Mouse (Mus musculus) spleen, adult 2 months (tissue): ENCODE results near the gene Usp36. TPM values are rescaled to one million over a fixed set of nuclear protein-coding genes. Genes with fewer than 3 reads are reported as not detected.

Source experiments
- DNase-seq, 2 experiments: peaks; one replicate each; pipeline versions ENCODE4 v3.0.0 to v3.0.0-alpha.2; 2012 to 2021; ENCODE audit warnings: low spot score in 2 of 2, low read depth in 1 of 2
- H3K27ac ChIP-seq: fragments of 200-500 bp; 2 replicates; pipeline ENCODE4 v1.5.1; 2012; ENCODE audit warnings: low read length, inconsistent platforms; ENCODE audit not compliant: insufficient read depth
- H3K27me3 ChIP-seq: fragments of 200-500 bp; 2 replicates; pipeline ENCODE4 v1.6.1; 2012; ENCODE audit warnings: mild to moderate bottlenecking, moderate library complexity, low read length, inconsistent platforms; ENCODE audit not compliant: control insufficient read depth, insufficient read depth
- H3K36me3 ChIP-seq: fragments of 200-500 bp; 2 replicates; pipeline ENCODE4 v1.6.1; 2012; ENCODE audit warnings: mild to moderate bottlenecking, low read length, inconsistent platforms; ENCODE audit not compliant: control insufficient read depth, insufficient read depth
- H3K4me1 ChIP-seq: fragments of 200-500 bp; 2 replicates; pipeline ENCODE4 v1.6.1; 2011; ENCODE audit warnings: inconsistent platforms; ENCODE audit not compliant: control insufficient read depth, insufficient read depth, insufficient read length
- H3K4me3 ChIP-seq: fragments of 200-500 bp; 2 replicates; pipeline ENCODE4 v1.5.1; 2011; ENCODE audit warnings: mild to moderate bottlenecking, inconsistent platforms; ENCODE audit not compliant: insufficient read depth, insufficient read length; ENCODE audit errors: extremely low read depth
- CTCF ChIP-seq: fragments of 200-500 bp; IDR thresholded peaks from 2 replicates; pipeline ENCODE4 v1.5.1; 2011; ENCODE audit warnings: mild to moderate bottlenecking, inconsistent platforms; ENCODE audit not compliant: insufficient read depth, insufficient read length, insufficient replicate concordance; ENCODE audit errors: extremely low read depth
- POLR2A ChIP-seq: fragments of 200-500 bp; IDR thresholded peaks from 2 replicates; pipeline ENCODE4 v1.6.1; 2011; ENCODE audit warnings: low read depth, low read length, inconsistent platforms
- WGBS: fragments of 180-500 bp; shearing (Covaris S2); methylation state at CpG from one replicate; pipeline ENCODE4 v1.1.7; 2018; 5-methylcytosine and 5-hydroxymethylcytosine counted together
- polyA plus RNA-seq: library from polyadenylated mRNA; depleted of rRNA; stranded (reverse); fragments of >200 nt; gene quantifications from 2 replicates; pipeline ENCODE4 v1.2.3, GENCODE M21; 2012; rRNA removed

Gene Usp36
- polyA plus RNA-seq, 1 experiment = 25.3 TPM

GRCm38 (mm10) chr11:118210116-118210515, 79.9 kb downstream of the Usp36 start:
- 81% methylated on average over 4 of the region's 4 CpGs for WGBS
- Histone ChIP-seq H3K4me3 (no peak overlapping the region), H3K4me1 (peaks cover 81% of the 10 kb centered on the region), H3K27me3 (no peaks in the 10 kb centered on the region), H3K27ac (peak overlapping the region; percentile 93), H3K36me3 (no peaks in the 10 kb centered on the region)
- DNase-seq = no peak
- TF ChIP-seq CTCF = no peak
- TF ChIP-seq POLR2A = no peak

Other genes starting within 250 kb of the Usp36 start
- 0.21 and 0.23 TPM in 2 replicates for gene Dnah17, start 159.6 kb downstream of the Usp36 start, polyA plus RNA-seq
- 47.7 and 57.3 TPM in 2 replicates for gene Cyth1, start 41.7 kb downstream of the Usp36 start, polyA plus RNA-seq
- gene Cep295nl, start 52.3 kb upstream of the Usp36 start, polyA plus RNA-seq = not detected in 2 replicates
- gene Timp2, start 65.5 kb upstream of the Usp36 start, polyA plus RNA-seq = 68.1 and 75.1 TPM in 2 replicates
- gene Lgals3bp, start 111.8 kb upstream of the Usp36 start, polyA plus RNA-seq = 253 and 254 TPM in 2 replicates
- gene Cant1, start 128.8 kb upstream of the Usp36 start, polyA plus RNA-seq = 42.7 and 50.5 TPM in 2 replicates
- gene C1qtnf1, start 138.0 kb upstream of the Usp36 start, polyA plus RNA-seq = 10.5 and 12.0 TPM in 2 replicates
- 13.8 and 19.1 TPM in 2 replicates for gene Engase, start 186.6 kb upstream of the Usp36 start, polyA plus RNA-seq